Mouse (Mus musculus): ENCODE results near the gene Rexo5.

GRCm38 (mm10) chr7:119887887-119888286, 94.1 kb downstream of the Rexo5 start:
- no peak for TF ChIP-seq CTCF (IDR thresholded peaks at IDR 0.05; ENCODE audit: low read depth, low read length)
- no peak for TF ChIP-seq POLR2A (IDR thresholded peaks at IDR 0.05; ENCODE audit: insufficient read depth, low read length)

All from ES-Bruce4 (cell line).